Comparison of ENCODE assay signal across 18 mouse cellular contexts in the genomic region with DNA sequence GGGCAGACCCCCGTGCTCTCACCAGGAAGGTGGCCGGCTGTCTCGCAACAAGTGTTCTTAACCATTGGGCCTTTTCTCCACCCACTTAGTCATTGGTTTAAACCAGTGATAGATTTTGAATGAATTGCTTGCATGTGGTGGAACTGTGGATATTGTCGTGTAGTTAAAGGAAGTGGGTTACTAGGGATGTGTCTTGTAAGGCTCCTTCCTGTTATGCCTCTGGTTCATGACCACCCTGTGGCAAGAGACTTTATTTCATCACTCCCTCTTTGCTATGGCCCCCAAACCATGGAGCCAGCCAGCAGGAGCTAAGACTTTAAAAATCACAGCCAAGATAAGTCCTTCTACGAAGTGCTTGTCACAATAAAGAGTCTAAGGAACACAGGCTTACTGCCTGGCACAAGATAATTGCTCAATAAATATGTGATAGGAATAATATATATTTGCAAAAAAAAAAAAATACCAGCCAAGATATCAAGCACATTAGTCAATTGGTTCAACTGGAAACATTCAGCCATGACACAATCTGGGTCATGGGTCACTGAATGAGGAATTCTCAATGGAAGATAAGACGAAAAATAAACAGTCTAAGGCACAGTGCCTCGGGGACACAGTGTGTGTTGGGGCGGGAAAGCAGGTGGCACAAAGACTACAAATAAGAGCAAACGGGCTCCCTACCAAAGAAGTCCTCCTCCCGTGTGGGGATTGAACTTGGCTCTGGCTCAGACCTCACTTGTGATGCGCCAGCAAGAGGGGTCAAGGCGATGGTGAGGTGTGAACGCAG.
"Had no signal": no experiment of that assay in that cellular context is flagged by ENCODE, and none has a peak within 500 bp of the region (broad histone marks: within the 10 kb centered on the region; RNA-seq: fewer than 3 reads in every experiment).

No protein-coding gene starts in this region.

- ATAC-seq: intestine, embryonic 15.5 days; lung, postnatal 0 days; midbrain, embryonic 16.5 days had no signal

- H3K9ac ChIP-seq: intestine, embryonic 15.5 days; liver, embryonic 14.5 days; neural tube, embryonic 13.5 days had no signal

- H3K4me2 ChIP-seq: intestine, embryonic 15.5 days; midbrain, embryonic 11.5 days; neural tube, embryonic 13.5 days had no signal

- H3K4me3 ChIP-seq: intestine, embryonic 15.5 days; layer of hippocampus, adult 2 months; left cerebral cortex, adult 2 months; limb, embryonic 10.5 days; megakaryocyte, embryonic 14.5 days; neural tube, embryonic 13.5 days had no signal

- H3K27me3 ChIP-seq: intestine, embryonic 15.5 days; neural tube, embryonic 13.5 days had no signal

- DNase-seq: kidney, adult 18-20 months; kidney, postnatal 10 days; kidney, postnatal 4 days; lung, adult 2 months; lung, postnatal 36 days; retina, postnatal 1 day; right cerebral cortex, postnatal 4 days; spleen, adult 18-20 months had no signal

- H3K9me3 ChIP-seq: intestine, embryonic 15.5 days; limb, embryonic 10.5 days; megakaryocyte, embryonic 14.5 days; neural tube, embryonic 13.5 days had no signal

- H3K4me1 ChIP-seq: intestine, embryonic 15.5 days; neural tube, embryonic 13.5 days had no signal

- H3K36me3 ChIP-seq: intestine, embryonic 15.5 days; limb, embryonic 10.5 days; neural tube, embryonic 13.5 days had no signal

- H3K27ac ChIP-seq: intestine, embryonic 15.5 days; layer of hippocampus, adult 2 months; left cerebral cortex, adult 2 months; limb, embryonic 10.5 days; liver, embryonic 14.5 days; neural tube, embryonic 13.5 days had no signal
